Mouse (Mus musculus) heart, adult 2 months (tissue): ENCODE measurements around the gene Rps6kc1.

Experiments
- CTCF ChIP-seq: fragments of 200-600 bp; IDR thresholded peaks from 2 replicates; pipeline ENCODE4 v1.8.1; 2022; ENCODE audit warnings: antibody characterized with exemption, mild to moderate bottlenecking, moderate library complexity
- EP300 ChIP-seq: fragments of 200-500 bp; IDR thresholded peaks from 2 replicates; pipeline ENCODE4 v1.6.1; 2011; ENCODE audit warnings: low read depth, low read length, control low read depth; ENCODE audit not compliant: insufficient read depth

DNA sequence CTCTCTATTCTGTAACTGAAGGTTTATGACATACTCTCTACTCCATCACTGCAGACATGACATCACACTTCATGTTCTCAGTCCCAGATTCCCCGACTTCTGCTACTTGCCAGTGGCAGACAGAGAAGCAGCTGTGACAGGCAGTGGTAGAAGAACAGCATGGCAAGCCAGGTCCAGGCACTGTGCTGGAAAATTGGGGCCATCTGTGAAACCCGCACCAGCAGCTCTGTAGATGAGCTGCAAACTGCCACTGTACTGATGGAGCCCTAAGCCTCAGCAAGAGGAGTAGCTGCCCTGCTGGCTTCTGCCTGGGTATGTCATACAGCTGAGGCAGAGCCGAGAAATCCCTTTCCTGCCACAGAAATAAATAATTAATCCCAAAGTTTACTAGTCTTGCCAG, 236.1 kb downstream of the Rps6kc1 start:
- TF ChIP-seq EP300 (no peak), CTCF (no peak)
